Mouse (Mus musculus): ENCODE data around the gene Nploc4.

DNA sequence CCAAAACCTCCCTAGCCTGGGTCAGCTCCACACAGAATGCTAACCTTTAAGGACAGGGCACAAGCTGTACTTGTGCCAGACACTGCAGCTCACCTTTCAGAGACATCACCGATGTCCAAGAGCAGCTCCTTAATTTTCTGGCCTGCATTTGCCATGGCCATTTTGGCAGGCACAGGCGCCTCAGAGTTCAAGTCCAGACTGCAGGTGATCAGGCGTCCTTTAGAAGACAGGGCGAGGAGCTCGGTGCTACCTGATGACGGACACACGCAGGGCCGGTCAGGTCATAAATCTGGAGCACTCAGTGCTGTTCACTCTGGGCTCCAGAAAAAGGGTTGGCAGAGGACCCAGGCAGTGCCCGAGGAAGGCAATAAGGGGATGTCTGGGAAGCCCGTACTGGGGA, 62.2 kb downstream of the Nploc4 start:
- TF ChIP-seq CTCF (IDR thresholded peaks at IDR 0.05; ENCODE audit: low read depth, low read length) (no peak), POLR2A (IDR thresholded peaks at IDR 0.05; ENCODE audit: borderline replicate concordance, low read depth, low read length) (no peak)
